Mouse (Mus musculus) myocyte (in vitro differentiated cells): ENCODE data around the gene Olfr808. TPM values are rescaled to one million over a fixed set of nuclear protein-coding genes. Genes with fewer than 3 reads are reported as not detected.

ENCODE experiments used
- H3K27me3 ChIP-seq: one replicate; pipeline ENCODE4 v1.6.1; 2011; ENCODE audit not compliant: control insufficient read depth, insufficient read depth, insufficient read length
- H3K36me3 ChIP-seq: one replicate; pipeline ENCODE4 v1.6.1; 2011; ENCODE audit not compliant: control insufficient read depth, insufficient read depth
- H3K4me2 ChIP-seq: one replicate; pipeline ENCODE4 v1.6.1; 2011; ENCODE audit warnings: low read depth, control low read depth
- H3K4me3 ChIP-seq: one replicate; pipeline ENCODE4 v1.5.1; 2011; ENCODE audit warnings: mild to moderate bottlenecking, control low read depth, moderate library complexity
- H3K79me2 ChIP-seq: one replicate; pipeline ENCODE4 v1.6.1; 2011; ENCODE audit not compliant: control insufficient read depth, insufficient read depth
- H3ac ChIP-seq: one replicate; pipeline ENCODE4 v1.6.1; 2011; ENCODE audit not compliant: control insufficient read depth, insufficient read length
- CEBPB ChIP-seq: IDR thresholded peaks from 2 replicates; pipeline ENCODE4 v1.6.1; 2011; ENCODE audit warnings: mild to moderate bottlenecking, moderate library complexity; ENCODE audit not compliant: poor library complexity, insufficient read depth, severe bottlenecking
- E2F4 ChIP-seq: IDR thresholded peaks from one replicate; pipeline ENCODE4 v1.6.1; 2011; ENCODE audit warnings: mild to moderate bottlenecking, control low read depth, moderate library complexity; ENCODE audit not compliant: insufficient read depth
- MAX ChIP-seq: IDR thresholded peaks from one replicate; pipeline ENCODE4 v1.6.1; 2011; ENCODE audit warnings: low read depth, mild to moderate bottlenecking, control low read depth
- MYOD1 ChIP-seq, 3 experiments: IDR thresholded peaks; one replicate each; pipeline ENCODE4 v1.6.1; 2011; ENCODE audit warnings: control low read depth in 2 of 3, low read depth in 2 of 3, mild to moderate bottlenecking in 2 of 3, moderate library complexity in 1 of 3; ENCODE audit not compliant: insufficient read length in 2 of 3, control insufficient read depth in 1 of 3
- MYOG ChIP-seq, 3 experiments: IDR thresholded peaks; one replicate each; pipeline ENCODE4 v1.6.1; 2011; ENCODE audit warnings: control low read depth in 2 of 3, low read depth in 2 of 3, mild to moderate bottlenecking in 2 of 3; ENCODE audit not compliant: insufficient read length in 2 of 3, control insufficient read depth in 1 of 3, insufficient read depth in 1 of 3
- POLR2A ChIP-seq: IDR thresholded peaks from one replicate; pipeline ENCODE4 v1.6.1; 2011; ENCODE audit warnings: low read depth, mild to moderate bottlenecking, control low read depth, moderate library complexity; ENCODE audit not compliant: insufficient read length
- POLR2AphosphoS2 ChIP-seq: IDR thresholded peaks from one replicate; pipeline ENCODE4 v1.6.1; 2011; ENCODE audit warnings: low read depth, control low read depth; ENCODE audit not compliant: insufficient read length
- REST ChIP-seq: IDR thresholded peaks from one replicate; pipeline ENCODE4 v1.6.1; 2011; ENCODE audit warnings: mild to moderate bottlenecking, control low read depth, moderate library complexity; ENCODE audit not compliant: insufficient read depth, insufficient read length
- SRF ChIP-seq: IDR thresholded peaks from one replicate; pipeline ENCODE4 v1.6.1; 2011; ENCODE audit warnings: low read depth; ENCODE audit not compliant: control insufficient read depth, insufficient read length
- TCF12 ChIP-seq: IDR thresholded peaks from one replicate; pipeline ENCODE4 v1.6.1; 2011; ENCODE audit warnings: mild to moderate bottlenecking, control low read depth; ENCODE audit not compliant: poor library complexity, insufficient read depth, severe bottlenecking
- TCF3 ChIP-seq: IDR thresholded peaks from one replicate; pipeline ENCODE4 v1.6.1; 2011; ENCODE audit warnings: low read depth, control low read depth; ENCODE audit not compliant: insufficient read length
- USF1 ChIP-seq: IDR thresholded peaks from one replicate; pipeline ENCODE4 v1.6.1; 2011; ENCODE audit warnings: low read depth, mild to moderate bottlenecking, control low read depth, moderate library complexity
- polyA plus RNA-seq: library from polyadenylated mRNA; unstranded; fragments of >200 nt; fragmentation: generic; extraction: Trizol; gene quantifications from one replicate; pipeline ENCODE4 v1.2.1, GENCODE M21; 2012; ENCODE audit warnings: missing spikeins

Olfr808 gene
- polyA plus RNA-seq = not detected

DNA sequence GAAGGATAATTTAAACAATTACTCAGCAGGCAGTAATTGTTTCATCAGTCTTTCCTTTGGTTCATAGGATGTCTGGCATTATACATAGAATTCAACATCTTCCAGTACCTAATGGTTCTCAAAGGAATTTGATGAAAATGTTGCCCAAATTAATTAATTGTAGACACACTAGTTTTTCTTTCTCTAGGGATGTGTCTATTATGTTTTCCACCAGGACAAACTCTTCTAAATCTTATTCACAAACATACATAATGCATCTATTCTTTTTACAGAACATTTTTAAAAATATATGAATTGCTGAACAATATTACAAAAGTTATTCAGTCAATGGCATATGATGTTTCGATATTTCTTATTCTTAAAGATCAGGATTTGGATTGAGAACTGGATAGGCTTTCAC, at the start of gene Olfr808:
TSS of gene Olfr808 (plus strand) at position 301 of the 400 bp plus-strand sequence.
- Histone ChIP-seq H3K36me3 (no peaks in the 10 kb centered on the region), H3K27me3 (no peaks in the 10 kb centered on the region), H3K4me3 (no peak within 1 kb of the TSS), H3ac (no peak within 1 kb of the TSS), H3K4me2 (no peak within 1 kb of the TSS), H3K79me2 (no peaks in the 10 kb centered on the region)
- TF ChIP-seq E2F4 = no peak
- no peak for TF ChIP-seq MAX
- TF ChIP-seq MYOD1 (IDR thresholded peaks at IDR 0.05; ENCODE audit: control insufficient read depth in 1 of 3, insufficient read length in 2 of 3, low read depth in 2 of 3) = no peak
- no peak for TF ChIP-seq POLR2A
- no peak for TF ChIP-seq TCF3
- TF ChIP-seq USF1 = no peak
- TF ChIP-seq CEBPB = no peak
- no peak for TF ChIP-seq SRF
- no peak for TF ChIP-seq REST
- no peak for TF ChIP-seq POLR2AphosphoS2
- TF ChIP-seq MYOG (IDR thresholded peaks at IDR 0.05; ENCODE audit: control insufficient read depth in 1 of 3, insufficient read depth in 1 of 3, insufficient read length in 2 of 3, low read depth in 2 of 3) = no peak
- no peak for TF ChIP-seq TCF12

DNA sequence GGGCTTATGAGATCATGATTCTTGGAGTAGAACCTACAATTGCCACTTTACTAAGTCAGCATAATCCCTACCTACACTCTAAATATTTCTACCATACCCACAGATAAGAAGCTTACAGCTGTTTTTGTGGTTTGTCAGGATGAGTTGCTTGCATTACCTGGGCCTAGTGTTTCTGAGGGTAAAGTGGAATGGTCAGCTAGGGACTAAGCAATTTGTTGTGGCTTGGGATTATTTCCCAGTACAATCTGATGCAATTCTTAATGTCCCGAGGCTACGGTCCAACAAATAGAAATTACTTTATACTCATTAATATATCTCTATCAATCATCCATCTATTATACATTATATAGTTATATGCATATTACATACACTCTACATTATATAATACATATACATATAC, 36.0 kb upstream of the Olfr808 start, which contains the start of gene Olfr805:
TSS of gene Olfr805 (minus strand) at position 101 of the 400 bp plus-strand sequence.
- Histone ChIP-seq H3K4me3 (no peak within 1 kb of the TSS), H3K36me3 (no peaks in the 10 kb centered on the region), H3K27me3 (no peaks in the 10 kb centered on the region), H3K79me2 (no peaks in the 10 kb centered on the region), H3ac (no peak within 1 kb of the TSS), H3K4me2 (no peak within 1 kb of the TSS)
- TF ChIP-seq USF1 = no peak
- no peak for TF ChIP-seq REST
- TF ChIP-seq MAX = no peak
- TF ChIP-seq TCF12 = no peak
- TF ChIP-seq SRF = no peak
- no peak for TF ChIP-seq TCF3
- TF ChIP-seq MYOG (IDR thresholded peaks at IDR 0.05; ENCODE audit: control insufficient read depth in 1 of 3, insufficient read depth in 1 of 3, insufficient read length in 2 of 3, low read depth in 2 of 3) = no peak
- TF ChIP-seq CEBPB = no peak
- TF ChIP-seq POLR2A = no peak
- no peak for TF ChIP-seq POLR2AphosphoS2
- no peak for TF ChIP-seq E2F4
- TF ChIP-seq MYOD1 (IDR thresholded peaks at IDR 0.05; ENCODE audit: control insufficient read depth in 1 of 3, insufficient read length in 2 of 3, low read depth in 2 of 3) = no peak

DNA sequence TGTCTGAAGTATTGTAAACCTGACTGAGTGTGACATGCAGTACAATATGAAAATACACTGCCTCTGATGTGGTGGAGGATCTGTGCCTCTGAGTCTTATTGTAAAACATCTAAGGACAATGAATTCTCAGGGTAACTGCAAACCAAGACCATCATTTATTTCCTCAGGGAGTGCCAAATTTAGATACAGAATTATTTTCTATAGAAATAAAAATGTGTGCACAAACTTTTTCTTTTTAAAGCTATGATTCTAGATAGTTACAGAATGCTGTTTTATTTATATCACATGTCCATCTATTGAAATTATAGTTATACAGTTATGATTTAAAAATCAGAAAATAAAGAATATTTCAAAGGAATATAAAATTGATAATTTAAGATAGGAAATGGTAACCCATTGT, 23.5 kb upstream of the Olfr808 start, which contains the start of gene Olfr806:
TSS of gene Olfr806 (minus strand) at position 101 of the 400 bp plus-strand sequence.
- TF ChIP-seq POLR2A = no peak
- no peak for TF ChIP-seq MYOG (IDR thresholded peaks at IDR 0.05; ENCODE audit: control insufficient read depth in 1 of 3, insufficient read depth in 1 of 3, insufficient read length in 2 of 3, low read depth in 2 of 3)
- TF ChIP-seq SRF = no peak
- no peak for TF ChIP-seq REST
- no peak for TF ChIP-seq TCF3
- TF ChIP-seq USF1 = no peak
- no peak for TF ChIP-seq TCF12
- TF ChIP-seq E2F4 = no peak
- TF ChIP-seq MYOD1 (IDR thresholded peaks at IDR 0.05; ENCODE audit: control insufficient read depth in 1 of 3, insufficient read length in 2 of 3, low read depth in 2 of 3) = no peak
- TF ChIP-seq CEBPB = no peak
- TF ChIP-seq POLR2AphosphoS2 = no peak
- no peak for TF ChIP-seq MAX
- no peak within 1 kb of the TSS for H3ac ChIP-seq
- no peaks in the 10 kb centered on the region for H3K79me2 ChIP-seq
- H3K4me3 ChIP-seq = no peak within 1 kb of the TSS
- H3K4me2 ChIP-seq = no peak within 1 kb of the TSS
- no peaks in the 10 kb centered on the region for H3K27me3 ChIP-seq
- no peaks in the 10 kb centered on the region for H3K36me3 ChIP-seq

DNA sequence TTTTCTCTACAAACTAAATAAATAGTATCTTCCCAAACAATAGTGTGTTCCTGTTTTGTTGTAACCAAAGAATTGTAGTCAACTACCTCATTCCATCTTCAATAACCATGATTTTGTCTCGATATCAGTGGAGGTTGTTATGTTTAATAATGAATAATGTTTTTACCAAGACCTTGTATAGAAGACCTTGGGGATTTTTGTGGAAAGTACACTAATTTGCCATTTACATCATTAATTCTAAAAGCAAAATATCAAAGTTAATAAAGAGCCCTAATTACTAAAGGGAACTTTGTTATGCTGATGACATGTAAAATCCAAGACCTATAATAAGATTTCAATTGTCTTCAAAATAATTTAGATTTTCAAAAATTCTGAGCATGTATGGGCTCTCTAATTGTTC, 7.6 kb upstream of the Olfr808 start, which contains the start of gene Olfr807:
TSS of gene Olfr807 (minus strand) at position 101 of the 400 bp plus-strand sequence.
- no peak within 1 kb of the TSS for H3K4me2 ChIP-seq
- TF ChIP-seq REST (no peak), USF1 (no peak)
- no peaks in the 10 kb centered on the region for H3K36me3 ChIP-seq
- no peak within 1 kb of the TSS for H3K4me3 ChIP-seq
- no peaks in the 10 kb centered on the region for H3K27me3 ChIP-seq
- no peaks in the 10 kb centered on the region for H3K79me2 ChIP-seq
- H3ac ChIP-seq = no peak within 1 kb of the TSS

DNA sequence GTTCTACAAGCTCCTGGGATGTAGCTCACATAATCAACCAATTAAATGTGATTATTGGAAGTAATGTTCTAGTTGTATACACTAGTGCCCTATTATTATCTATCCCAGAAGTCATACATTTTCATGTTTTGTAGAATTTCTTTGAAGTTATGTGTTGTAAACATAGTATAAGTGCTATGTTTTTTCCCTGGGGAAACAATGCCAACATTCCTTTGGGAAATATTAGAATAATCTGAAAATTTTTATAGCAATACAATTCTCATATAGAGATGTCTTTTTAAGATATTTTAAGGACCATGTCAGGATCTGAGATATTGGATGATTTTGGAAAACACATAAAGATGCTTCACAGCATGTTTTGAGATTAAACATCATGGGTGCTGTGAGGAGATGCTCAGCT, 9.1 kb downstream of the Olfr808 start, which contains the start of gene Olfr809:
TSS of gene Olfr809 (plus strand) at position 301 of the 400 bp plus-strand sequence.
- TF ChIP-seq TCF3 = no peak
- TF ChIP-seq CEBPB = no peak
- TF ChIP-seq E2F4 = no peak
- TF ChIP-seq TCF12 = no peak
- no peak for TF ChIP-seq MYOD1 (IDR thresholded peaks at IDR 0.05; ENCODE audit: control insufficient read depth in 1 of 3, insufficient read length in 2 of 3, low read depth in 2 of 3)
- TF ChIP-seq POLR2A = no peak
- no peak for TF ChIP-seq USF1
- TF ChIP-seq SRF = no peak
- no peak for TF ChIP-seq MYOG (IDR thresholded peaks at IDR 0.05; ENCODE audit: control insufficient read depth in 1 of 3, insufficient read depth in 1 of 3, insufficient read length in 2 of 3, low read depth in 2 of 3)
- TF ChIP-seq MAX = no peak
- no peak for TF ChIP-seq REST
- TF ChIP-seq POLR2AphosphoS2 = no peak

More for the DNA sequence above, 9.1 kb downstream of the Olfr808 start, which contains the start of gene Olfr809:
- no peak within 1 kb of the TSS for H3ac ChIP-seq
- H3K79me2 ChIP-seq = no peaks in the 10 kb centered on the region
- H3K36me3 ChIP-seq = no peaks in the 10 kb centered on the region
- H3K4me2 ChIP-seq = no peak within 1 kb of the TSS
- H3K27me3 ChIP-seq = no peaks in the 10 kb centered on the region
- no peak within 1 kb of the TSS for H3K4me3 ChIP-seq
